Mouse (Mus musculus): ENCODE data around the gene Rnase12. TPM values are rescaled to one million over a fixed set of nuclear protein-coding genes. Genes with fewer than 3 reads are reported as not detected.

Gene Rnase12
- total and polyA plus RNA-seq, 3 experiments: not detected

DNA sequence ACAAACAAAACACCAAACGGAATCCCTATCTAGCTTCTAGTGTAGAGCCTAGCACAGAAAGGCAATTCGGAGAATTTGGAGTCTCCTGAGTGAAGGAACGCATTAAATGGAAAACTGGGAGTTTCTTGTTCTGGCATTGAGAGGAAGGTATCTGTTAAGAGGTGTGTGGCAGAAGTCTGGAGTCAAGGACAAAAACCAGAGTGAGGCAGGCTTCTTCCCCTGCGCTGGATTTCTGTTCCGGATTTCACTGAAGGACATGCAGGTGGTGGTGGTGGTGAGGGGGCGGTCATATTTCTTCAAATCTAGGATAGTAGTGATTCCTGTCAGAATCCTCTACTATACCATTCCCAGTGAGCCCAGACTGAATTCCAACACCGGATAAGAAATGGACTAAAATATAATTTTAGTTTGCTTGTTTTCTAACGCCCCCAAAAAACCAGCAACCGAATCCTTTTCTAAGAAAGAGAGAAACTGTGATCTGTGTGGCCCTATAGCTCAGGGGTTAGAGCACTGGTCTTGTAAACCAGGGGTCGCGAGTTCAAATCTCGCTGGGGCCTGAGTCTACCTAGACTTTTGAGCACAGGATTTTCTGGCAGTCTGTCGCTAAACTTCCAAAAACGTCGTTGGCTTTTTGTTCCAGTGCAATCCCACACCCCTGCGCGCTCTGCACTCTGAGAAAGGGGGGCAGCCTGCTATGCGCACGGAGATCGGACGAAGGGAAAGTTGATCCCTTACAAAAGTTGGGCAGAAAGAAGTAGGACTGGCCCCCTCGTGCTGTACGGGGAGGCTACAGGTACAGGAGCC is 30.9 kb upstream of the Rnase12 start:
- Histone ChIP-seq H3K9ac (ENCODE audit: low read depth, low read length) (peak overlapping the region; percentile 53), H3K27me3 (ENCODE audit: control insufficient read depth, insufficient read depth, low read length) (no peaks in the 10 kb centered on the region), H3K4me1 (ENCODE audit: control insufficient read depth, insufficient read depth, low read length) (peaks cover 2% of the 10 kb centered on the region; the same call in 1 of the 2 replicates), H3K36me3 (ENCODE audit: control insufficient read depth, insufficient read depth, low read length) (no peaks in the 10 kb centered on the region), H3K4me3 (peak overlapping the region; percentile 76), H3K27ac (peak overlapping the region; percentile 75), H3K79me2 (replicated peaks; ENCODE audit: control insufficient read depth, insufficient read depth, low read length) (no peaks in the 10 kb centered on the region)
- TF ChIP-seq CTCF (IDR thresholded peaks at IDR 0.05) (no peak), EP300 (IDR thresholded peaks at IDR 0.05; ENCODE audit: insufficient read depth, low read depth, low read length) (no peak), POLR2A (IDR thresholded peaks at IDR 0.05; ENCODE audit: insufficient read depth, low read depth, low read length) (no peak)
- peak; percentile 90 to 91 for DNase-seq
- intact Hi-C loops (cut with DNase I): loop anchor here (1.0 kb wide), 1 partner anchor 23 kb away; no protein-coding TSS in a partner anchor
- under 1% methylated on average over 23 of the region's 23 CpGs for WGBS

DNA sequence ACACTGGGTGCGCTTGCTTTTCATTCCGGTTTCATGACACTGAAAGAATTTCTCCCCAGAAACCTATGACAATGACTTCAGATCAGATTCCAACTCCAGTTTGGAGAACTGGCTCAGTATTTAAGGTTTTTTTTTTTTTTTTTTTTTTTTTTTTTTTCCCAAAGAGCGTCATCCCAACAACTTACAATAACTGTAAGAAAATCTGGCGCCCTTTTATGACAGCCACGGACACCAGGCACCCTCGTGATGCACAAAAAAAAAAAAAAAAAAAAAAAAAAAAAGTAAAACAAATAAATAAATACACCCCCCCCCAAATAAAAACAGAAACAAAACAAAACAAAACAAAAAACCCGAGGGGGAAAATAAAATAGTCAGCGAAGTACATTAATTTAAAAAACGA is 30.3 kb upstream of the Rnase12 start:
- Histone ChIP-seq H3K79me2 (replicated peaks; ENCODE audit: control insufficient read depth, insufficient read depth, low read length) (no peaks in the 10 kb centered on the region), H3K27me3 (ENCODE audit: control insufficient read depth, insufficient read depth, low read length) (no peaks in the 10 kb centered on the region), H3K9ac (ENCODE audit: low read depth, low read length) (no peak overlapping the region), H3K27ac (peak overlapping the region; percentile 75), H3K36me3 (ENCODE audit: control insufficient read depth, insufficient read depth, low read length) (no peaks in the 10 kb centered on the region), H3K4me1 (ENCODE audit: control insufficient read depth, insufficient read depth, low read length) (peaks cover 2% of the 10 kb centered on the region; the same call in 1 of the 2 replicates), H3K4me3 (peak overlapping the region; percentile 76)
- DNase-seq: no peak
- intact Hi-C loops (cut with DNase I): loop anchor here (1.0 kb wide), 1 partner anchor 22 kb away; no protein-coding TSS in a partner anchor
- WGBS: 28% methylated on average over 9 of the region's 9 CpGs
- no peak for TF ChIP-seq POLR2A (IDR thresholded peaks at IDR 0.05; ENCODE audit: insufficient read depth, low read depth, low read length)
- TF ChIP-seq EP300 (IDR thresholded peaks at IDR 0.05; ENCODE audit: insufficient read depth, low read depth, low read length): no peak
- no peak for TF ChIP-seq CTCF (IDR thresholded peaks at IDR 0.05)

DNA sequence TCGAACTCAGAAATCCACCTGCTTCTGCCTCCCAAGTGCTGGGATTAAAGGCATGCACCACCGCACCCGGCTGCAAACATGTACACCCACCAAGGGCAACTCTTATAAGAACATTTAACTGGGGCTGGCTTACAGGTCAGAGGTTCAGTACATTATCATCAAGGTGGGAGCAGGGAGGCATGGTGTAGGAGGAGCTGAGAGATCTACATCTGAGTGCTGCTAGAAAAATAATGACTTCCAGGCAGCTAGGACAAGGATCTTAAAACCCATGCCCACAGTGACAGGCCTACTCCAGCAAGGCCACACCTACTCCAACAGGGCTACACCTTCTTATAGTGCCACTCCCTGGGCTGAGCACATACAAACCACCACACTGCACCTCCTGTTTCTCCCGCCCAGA is 28.4 kb upstream of the Rnase12 start:
- Histone ChIP-seq H3K9ac (ENCODE audit: low read depth, low read length) (no peak overlapping the region), H3K27ac (no peak overlapping the region)
- WGBS: 83% methylated on average over 4 of the region's 4 CpGs

DNA sequence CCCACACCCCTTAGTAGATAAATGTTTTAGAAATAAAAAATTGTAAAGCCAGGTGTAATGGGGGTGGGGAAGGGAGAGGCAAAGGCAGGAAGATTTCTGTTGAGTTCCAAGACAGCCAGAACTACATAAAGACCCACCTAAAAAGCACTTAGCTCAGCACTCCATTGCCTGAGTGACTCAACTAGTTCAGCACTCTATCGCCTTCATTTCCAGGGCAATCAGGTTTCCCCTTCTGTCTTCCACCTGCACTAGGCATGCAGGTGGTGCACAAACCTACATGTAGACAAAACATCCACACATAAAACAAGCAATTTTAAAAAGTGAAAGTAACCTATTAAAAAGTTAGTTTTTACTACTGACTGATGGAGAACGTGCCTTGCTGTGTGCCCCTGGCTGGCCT is 27.6 kb upstream of the Rnase12 start:
- no peak for TF ChIP-seq EP300 (IDR thresholded peaks at IDR 0.05; ENCODE audit: insufficient read depth, low read depth, low read length)
- no peak for TF ChIP-seq CTCF (IDR thresholded peaks at IDR 0.05)
- TF ChIP-seq POLR2A (IDR thresholded peaks at IDR 0.05; ENCODE audit: insufficient read depth, low read depth, low read length): no peak
- WGBS: 84% methylated on average over 2 of the region's 2 CpGs
- Histone ChIP-seq H3K27me3 (ENCODE audit: control insufficient read depth, insufficient read depth, low read length) (no peaks in the 10 kb centered on the region), H3K9ac (ENCODE audit: low read depth, low read length) (no peak overlapping the region), H3K27ac (no peak overlapping the region), H3K4me1 (ENCODE audit: control insufficient read depth, insufficient read depth, low read length) (peaks cover 2% of the 10 kb centered on the region), H3K36me3 (ENCODE audit: control insufficient read depth, insufficient read depth, low read length) (no peaks in the 10 kb centered on the region), H3K4me3 (no peak overlapping the region), H3K79me2 (replicated peaks; ENCODE audit: control insufficient read depth, insufficient read depth, low read length) (no peaks in the 10 kb centered on the region)
- intact Hi-C loops (cut with DNase I): no loop called here
- DNase-seq: no peak

More for the DNA sequence above, 28.4 kb upstream of the Rnase12 start:
- DNase-seq: no peak
- Histone ChIP-seq H3K4me1 (ENCODE audit: control insufficient read depth, insufficient read depth, low read length) (peaks cover 2% of the 10 kb centered on the region), H3K4me3 (no peak overlapping the region), H3K27me3 (ENCODE audit: control insufficient read depth, insufficient read depth, low read length) (no peaks in the 10 kb centered on the region), H3K79me2 (replicated peaks; ENCODE audit: control insufficient read depth, insufficient read depth, low read length) (no peaks in the 10 kb centered on the region), H3K36me3 (ENCODE audit: control insufficient read depth, insufficient read depth, low read length) (no peaks in the 10 kb centered on the region)
- TF ChIP-seq EP300 (IDR thresholded peaks at IDR 0.05; ENCODE audit: insufficient read depth, low read depth, low read length): no peak
- intact Hi-C loops (cut with DNase I): no loop called here

DNA sequence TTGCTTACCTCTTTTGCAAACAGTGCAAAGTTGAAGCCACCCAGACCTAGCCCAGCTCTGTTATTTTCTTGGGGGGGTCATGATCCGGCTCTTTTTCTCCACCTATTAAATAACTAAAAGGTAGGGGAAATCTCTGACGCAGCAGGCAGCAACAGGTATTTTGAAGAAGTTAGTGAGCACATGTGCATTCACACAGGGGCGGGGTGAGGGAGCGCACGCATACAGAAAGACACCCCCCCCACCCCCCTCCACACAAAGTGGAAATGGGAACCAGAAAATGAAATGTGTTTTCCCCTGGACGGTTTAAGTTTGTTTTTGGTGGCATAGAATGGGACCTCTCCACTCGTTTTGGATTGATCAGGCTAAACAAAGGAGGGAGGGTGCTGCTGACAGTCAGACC is 26.3 kb upstream of the Rnase12 start:
- peak overlapping the region; percentile 19; the same call in 1 of the 2 replicates for H3K9ac ChIP-seq (ENCODE audit: low read depth, low read length)

More for the DNA sequence above, 26.3 kb upstream of the Rnase12 start:
- H3K4me1 ChIP-seq (ENCODE audit: control insufficient read depth, insufficient read depth, low read length): peaks cover 2% of the 10 kb centered on the region
- H3K79me2 ChIP-seq (replicated peaks; ENCODE audit: control insufficient read depth, insufficient read depth, low read length): no peaks in the 10 kb centered on the region
- no peaks in the 10 kb centered on the region for H3K36me3 ChIP-seq (ENCODE audit: control insufficient read depth, insufficient read depth, low read length)
- peak overlapping the region; percentile 89 for H3K4me3 ChIP-seq
- H3K27me3 ChIP-seq (ENCODE audit: control insufficient read depth, insufficient read depth, low read length): no peaks in the 10 kb centered on the region
- 44% methylated on average over 7 of the region's 7 CpGs for WGBS
- no peak for DNase-seq
- H3K27ac ChIP-seq: peak overlapping the region; percentile 86
- TF ChIP-seq EP300 (IDR thresholded peaks at IDR 0.05; ENCODE audit: insufficient read depth, low read depth, low read length): no peak
- TF ChIP-seq POLR2A (IDR thresholded peaks at IDR 0.05; ENCODE audit: insufficient read depth, low read depth, low read length): no peak
- TF ChIP-seq CTCF (IDR thresholded peaks at IDR 0.05): no peak
- intact Hi-C loops (cut with DNase I): loop anchor here (1.0 kb wide), 2 partner anchors 19 to 213 kb away; no protein-coding TSS in a partner anchor
